Mouse (Mus musculus) ovary, postnatal 14 days (tissue): ENCODE data around the gene Dhx34.

Experiments used
- DNase-seq: peaks from one replicate; pipeline ENCODE4 v3.0.0; 2022; ENCODE audit warnings: low spot score

Gene Dhx34

DNA sequence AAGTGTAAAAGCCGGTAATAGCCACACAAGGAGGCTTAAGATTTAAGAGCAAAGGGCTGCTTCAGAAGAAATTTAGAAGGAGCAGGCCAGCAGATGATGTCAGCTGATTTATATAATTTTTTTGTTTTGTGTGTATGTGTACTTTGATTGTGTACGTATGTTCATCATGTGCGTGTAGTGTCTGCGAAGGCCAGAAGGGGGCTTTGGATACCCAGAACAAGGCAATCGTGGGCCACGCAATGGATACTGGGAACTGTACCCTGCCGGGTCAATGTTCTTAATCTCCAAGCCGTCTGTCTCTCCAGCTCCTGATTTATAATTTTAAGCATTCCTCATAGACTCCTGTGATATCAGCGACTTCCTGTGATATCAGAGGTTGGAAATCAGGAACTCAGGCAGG, 60.5 kb downstream of the Dhx34 start:
- no peak for DNase-seq

DNA sequence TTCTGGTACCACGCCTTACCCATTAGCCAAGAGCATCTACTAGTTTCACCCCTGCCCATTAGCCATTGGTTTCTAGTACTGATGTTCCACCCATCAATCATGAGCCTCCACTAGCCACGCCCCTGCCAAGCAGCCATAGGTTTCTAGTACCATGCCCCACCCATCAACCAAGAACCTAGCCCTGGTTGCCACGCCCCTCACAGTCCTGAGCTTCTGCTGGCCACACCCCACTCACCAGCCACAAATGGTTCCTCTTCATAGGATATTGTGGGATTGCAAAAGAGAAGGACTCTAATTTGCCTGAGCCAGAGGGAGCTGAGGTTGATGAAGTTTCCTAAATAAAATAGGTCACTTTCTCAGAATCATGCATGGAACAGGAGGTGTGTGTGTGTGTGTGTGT, 61.1 kb downstream of the Dhx34 start:
- DNase-seq, result no peak

- DNase-seq, result no peak
Measured at GRCm38 (mm10) chr7:16158735-16159134, 63.1 kb downstream of the Dhx34 start.

GRCm38 (mm10) chr7:16156105-16156714, 65.6 kb downstream of the Dhx34 start:
- no peak for DNase-seq

- DNase-seq, result no peak
Measured at GRCm38 (mm10) chr7:16155132-16155872, 66.5 kb downstream of the Dhx34 start.

GRCm38 (mm10) chr7:16153522-16153921, 68.3 kb downstream of the Dhx34 start:
- DNase-seq, result peak; percentile 37

- no peak for DNase-seq
Measured at GRCm38 (mm10) chr7:16150191-16151145, 71.4 kb downstream of the Dhx34 start.

DNA sequence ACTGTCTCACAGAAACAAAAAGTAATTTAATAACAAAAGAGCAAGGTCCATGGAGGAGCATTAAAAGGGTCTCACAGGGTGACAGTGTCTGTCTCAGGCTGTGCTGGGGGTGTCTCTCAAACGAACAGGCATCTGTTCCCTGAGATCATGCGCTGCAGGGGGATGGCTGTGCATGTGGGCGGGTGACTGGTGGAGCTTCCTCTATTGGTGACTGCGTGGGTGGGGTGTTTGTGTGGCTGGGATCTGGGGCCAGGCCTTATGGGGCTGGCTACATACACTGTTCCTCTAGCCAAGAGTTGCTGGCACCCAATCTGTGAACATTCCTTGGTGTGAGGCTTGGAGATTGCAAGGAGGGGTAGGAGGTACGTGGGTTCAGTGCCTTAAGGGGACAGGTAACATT, 72.6 kb downstream of the Dhx34 start:
- no peak for DNase-seq

GRCm38 (mm10) chr7:16147643-16148042, 74.2 kb downstream of the Dhx34 start:
- DNase-seq, result peak; percentile 62
